Mouse (Mus musculus): ENCODE measurements around the gene Sugct. TPM values are rescaled to one million over a fixed set of nuclear protein-coding genes. Genes with fewer than 3 reads are reported as not detected.
"Not testable (repeated sequence)": the region's sequence is repeated elsewhere in the genome, so short reads cannot be mapped to it uniquely, and the experiment has no call there.

The Sugct gene
- total RNA-seq, 2 experiments from 2014 or later, result 2.7 to 3.1 TPM

DNA sequence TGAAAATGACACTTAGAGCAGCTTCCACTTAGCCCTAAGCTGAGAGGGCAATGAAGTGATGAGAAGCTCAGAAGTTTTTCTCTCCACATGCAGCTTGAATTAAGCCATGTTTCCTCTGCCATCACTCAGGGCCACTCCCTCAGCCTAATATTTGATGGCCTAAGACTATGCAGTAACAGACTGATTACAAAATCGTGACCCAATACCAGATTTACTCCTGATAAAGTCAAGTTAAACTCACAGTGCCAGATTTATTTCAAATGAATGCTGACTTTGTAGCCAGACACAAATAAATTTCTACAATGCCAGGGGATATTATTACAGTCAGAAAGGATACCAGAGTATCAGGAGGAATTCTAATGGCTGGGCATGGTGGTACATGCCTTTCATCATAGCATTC is 89.1 kb downstream of the Sugct start:
- DNase-seq (ENCODE audit: low spot score in 2 of 2), result no peak

DNA sequence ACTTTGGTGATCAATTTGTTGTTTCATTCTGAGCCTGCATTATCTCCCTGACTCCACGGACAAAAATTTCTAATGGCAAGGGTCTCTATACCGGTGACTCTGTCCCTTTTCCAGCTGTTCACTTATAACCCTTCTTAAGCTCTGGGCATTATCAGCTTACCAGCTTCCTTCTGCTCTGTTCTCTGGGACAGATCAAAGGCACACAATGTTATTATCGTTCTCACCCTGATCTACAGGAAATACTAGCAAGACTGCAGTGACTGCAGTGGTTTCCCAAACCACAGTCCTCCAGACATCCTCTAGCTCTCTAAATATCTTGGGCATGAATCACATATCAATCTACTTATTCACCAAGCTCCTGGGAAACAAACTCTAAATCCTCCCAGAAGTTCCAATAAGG is 90.7 kb downstream of the Sugct start:
- DNase-seq (ENCODE audit: low spot score in 2 of 2), result no peak

DNA sequence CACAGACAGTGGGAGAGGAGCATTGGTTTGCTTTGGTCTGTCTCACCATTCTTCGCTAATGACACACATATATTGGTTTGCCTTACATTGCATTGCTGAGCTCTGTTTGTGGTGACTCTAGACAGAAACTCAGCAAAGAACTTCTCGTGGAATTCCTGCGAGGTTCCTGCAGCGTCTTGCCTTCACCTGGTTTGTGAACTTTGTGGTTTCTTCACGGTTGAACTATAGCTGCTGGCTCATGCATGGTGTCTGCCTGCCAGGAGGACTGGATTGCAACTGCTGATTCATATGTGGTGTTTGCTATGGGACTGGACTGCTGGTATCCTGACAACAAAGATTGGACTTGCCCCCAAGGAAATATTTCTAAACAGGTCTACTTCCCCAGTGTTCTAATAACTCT is 91.6 kb downstream of the Sugct start:
- DNase-seq (ENCODE audit: low spot score in 2 of 2), result no peak

DNA sequence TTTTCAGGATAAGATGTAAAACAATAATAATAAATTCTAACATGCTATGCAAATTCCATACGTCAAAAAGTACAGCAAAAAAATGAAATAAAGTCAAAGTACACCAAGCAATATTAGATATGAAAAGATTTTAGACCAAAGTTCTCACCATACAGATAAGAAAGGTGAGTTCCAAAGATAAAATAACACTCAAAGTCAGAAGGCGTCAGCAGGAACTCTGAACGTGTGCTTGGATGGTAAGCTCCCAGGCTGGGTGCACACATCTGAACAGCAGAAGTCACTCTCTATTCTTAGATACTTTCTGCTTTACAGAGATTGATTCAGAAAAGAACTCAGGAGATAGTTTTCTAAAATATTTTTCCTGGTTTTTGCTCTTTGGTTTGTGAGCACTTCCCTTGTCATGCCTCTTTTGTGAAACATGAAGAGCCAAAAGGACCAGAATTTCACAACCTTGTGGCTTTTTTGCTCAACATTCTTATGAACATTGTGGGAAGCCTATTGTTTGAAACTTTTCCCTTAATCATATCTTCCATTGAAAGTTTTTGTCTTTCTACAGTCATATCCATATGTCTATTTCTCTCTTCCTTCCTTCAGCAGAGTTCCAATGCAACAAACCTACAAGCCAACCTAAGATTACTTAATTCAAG is 110.0 kb downstream of the Sugct start:
- DNase-seq (ENCODE audit: low spot score in 2 of 2), result no peak

DNA sequence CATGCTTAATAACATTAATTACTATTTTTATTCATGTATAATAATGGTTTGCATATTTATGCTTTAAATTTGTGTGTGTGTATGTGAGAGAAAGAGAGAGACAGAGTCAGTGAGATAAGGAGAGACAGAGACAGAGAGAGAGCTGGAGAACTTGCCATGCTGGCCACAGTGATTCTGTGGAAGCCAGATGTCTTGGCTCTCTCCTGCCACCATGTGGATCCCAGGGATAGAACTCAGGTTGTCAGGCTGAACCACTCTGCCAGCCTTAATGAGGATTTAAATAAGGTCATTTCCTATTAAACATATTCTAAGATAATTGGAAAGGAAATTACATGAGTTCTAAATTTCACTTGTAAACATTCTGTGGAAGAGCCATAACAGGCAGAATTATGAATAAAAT is 110.5 kb downstream of the Sugct start:
- peak; percentile 41 to 47 for DNase-seq (ENCODE audit: low spot score in 2 of 2)

DNA sequence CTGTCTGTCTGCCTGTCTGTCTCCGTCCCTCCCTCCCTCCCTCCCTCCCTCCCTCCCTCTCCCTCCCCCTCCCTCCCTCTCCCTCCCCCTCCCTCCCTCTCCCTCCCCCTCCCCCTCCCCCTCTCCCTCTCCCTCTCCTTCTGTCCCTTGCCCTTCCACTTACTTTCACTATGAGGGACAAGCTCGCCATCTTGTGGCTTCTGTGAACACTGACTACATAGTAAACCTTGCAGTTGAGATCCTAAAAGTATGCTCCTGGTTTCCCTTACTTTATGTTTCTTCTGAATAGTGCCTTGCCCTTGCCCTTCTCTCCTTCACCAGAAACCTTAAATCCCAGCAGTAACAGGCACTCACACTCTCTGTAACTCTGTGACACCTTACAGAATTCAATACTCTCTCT is 113.7 kb downstream of the Sugct start:
- peak; percentile 25 to 36 for DNase-seq (ENCODE audit: low spot score in 2 of 2)

DNA sequence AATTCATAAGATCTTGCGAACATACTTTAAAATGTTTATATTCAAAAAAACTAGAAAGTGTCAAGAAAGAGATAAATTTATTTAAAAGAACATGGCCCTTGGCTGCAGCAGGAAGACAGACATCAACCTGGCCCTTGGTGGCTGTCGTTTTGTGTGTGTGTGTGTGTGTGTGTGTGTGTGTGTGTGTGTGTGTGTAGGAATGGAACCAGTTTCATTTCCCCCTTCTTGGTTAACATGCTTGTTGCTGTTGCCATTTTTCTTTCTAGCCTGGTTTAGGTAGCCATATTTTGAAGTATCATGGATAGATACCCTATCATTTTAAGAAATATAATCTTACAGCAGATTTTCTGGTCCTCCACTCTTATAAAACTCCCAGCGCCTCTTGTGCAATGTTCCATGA is 136.0 kb downstream of the Sugct start:
- DNase-seq (ENCODE audit: low spot score in 2 of 2), result no peak

DNA sequence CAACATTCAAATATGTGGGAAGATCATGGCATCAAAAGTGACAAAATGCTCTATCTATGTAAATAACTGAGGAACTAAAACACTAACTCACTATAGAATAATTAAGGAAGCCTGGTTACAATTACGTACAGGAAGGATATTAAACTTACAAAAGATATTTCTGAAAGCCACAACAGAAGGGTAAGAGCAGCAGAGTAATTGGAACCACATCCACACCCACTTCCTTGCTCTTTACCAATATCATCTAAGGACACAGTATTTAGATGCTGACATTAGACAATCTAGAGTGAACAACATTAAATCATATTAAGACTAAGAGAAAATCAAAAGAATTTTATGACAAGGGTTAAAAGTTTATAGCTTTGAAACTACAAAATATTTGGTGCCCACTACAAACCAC is 159.0 kb downstream of the Sugct start:
- DNase-seq (ENCODE audit: low spot score in 2 of 2), result no peak

DNA sequence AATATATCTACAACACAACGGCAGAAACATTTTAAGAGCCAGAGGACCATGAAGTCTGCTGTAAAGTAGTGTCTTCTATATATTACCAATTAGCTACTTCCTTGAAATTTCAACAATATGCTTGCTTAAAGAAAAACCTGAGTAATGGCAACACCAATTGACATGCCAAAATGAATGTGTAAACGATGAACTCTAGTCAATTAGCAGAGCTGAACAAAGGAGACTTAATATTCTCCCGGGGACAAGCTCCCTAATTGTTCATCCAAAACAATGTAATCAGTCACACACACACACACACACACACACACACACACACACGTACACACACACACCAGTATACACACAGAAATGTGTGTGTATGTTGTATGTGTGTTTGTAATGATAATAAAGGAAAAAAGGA is 160.5 kb downstream of the Sugct start:
- no peak for DNase-seq (ENCODE audit: low spot score in 2 of 2)

DNA sequence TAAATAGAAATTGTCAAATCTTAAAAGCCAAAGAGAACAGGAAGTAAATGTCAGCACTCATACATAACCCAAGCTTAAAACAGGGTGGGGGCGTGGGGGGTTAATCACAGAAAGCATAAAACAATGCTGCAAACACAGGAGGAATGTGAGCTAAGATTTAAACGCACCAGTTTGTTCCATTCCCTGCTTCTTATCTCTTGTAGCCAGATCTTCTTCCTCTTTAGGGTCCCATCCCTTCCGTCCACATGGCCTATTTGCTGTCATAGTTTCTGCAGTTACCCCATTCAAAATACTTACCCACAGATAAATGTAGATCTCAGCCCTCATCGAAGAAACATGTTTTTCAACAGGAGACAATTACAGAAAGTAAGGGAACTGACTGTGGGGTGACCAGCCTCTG is 160.9 kb downstream of the Sugct start:
- no peak for DNase-seq (ENCODE audit: low spot score in 2 of 2)

DNA sequence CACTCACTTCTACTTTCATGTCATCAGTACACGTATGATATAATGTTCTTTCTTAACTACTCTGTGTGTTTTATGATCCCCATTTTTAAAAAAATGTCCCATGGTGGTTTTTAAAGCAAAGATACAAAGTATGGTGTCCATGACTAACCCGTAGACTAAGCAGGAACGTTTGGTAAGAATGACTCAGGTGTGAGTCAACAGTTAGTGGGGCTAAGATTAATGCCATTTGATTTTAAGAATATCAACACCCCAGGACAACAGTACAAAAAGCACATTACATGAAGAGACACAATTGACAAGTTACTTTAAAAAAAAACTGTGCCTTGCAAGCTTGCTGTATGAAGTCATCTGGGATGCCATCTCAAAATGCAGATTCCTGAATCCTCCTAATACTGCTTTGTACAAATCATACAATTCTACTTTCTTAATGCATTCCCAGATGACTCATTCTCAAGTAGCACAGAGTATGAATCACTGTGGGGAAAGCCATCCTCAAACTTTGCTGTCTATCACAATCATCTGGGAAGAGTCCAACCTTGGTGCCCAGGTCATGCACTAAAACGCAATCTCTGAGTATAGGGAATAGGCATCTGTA is 184.1 kb downstream of the Sugct start:
- DNase-seq (ENCODE audit: low spot score in 2 of 2), result no peak

DNA sequence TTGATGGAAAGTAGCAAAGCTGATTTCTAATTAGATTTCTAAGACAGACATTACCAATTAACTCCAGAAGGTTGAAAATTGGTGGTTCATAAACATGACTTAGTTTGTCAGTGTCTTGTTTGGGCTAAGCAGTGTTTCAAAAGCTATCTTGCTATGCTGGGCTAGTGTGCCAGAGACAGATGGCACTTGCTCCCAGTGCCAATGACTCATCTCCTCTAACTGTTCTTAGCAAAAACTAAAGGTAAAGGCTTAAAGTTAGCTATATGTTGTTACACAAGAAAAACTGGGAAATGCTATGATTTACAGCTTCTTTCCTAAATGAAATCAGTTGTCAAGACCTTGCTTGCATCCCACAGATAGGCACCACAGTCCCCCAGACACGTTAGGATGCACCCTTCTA is 200.4 kb downstream of the Sugct start:
- DNase-seq (ENCODE audit: low spot score in 2 of 2), result peak in 1 of 2 experiments; percentile 8

DNA sequence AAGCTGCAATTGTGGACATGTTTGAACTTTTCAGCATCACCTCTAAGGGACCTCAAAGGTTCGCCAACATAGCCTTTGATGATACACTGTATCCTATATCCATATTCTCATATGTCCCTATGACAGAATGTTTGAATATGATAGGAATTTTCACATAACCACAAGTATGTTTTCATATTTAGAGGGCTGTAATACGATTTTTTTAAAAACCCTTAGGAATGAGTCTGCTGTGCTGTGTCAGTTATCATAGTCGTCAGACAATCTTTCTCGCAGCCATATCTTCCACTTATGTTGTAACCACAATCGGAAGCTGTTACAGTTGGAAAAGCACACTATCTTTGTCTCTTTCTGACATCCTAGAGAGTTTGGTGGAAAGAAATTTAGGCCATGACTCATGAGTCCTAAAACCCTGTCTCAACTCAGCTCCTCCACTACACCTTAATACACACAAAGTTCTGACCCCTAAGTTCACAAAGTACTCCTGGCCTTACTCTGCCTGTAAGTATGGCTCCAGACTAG is 201.2 kb downstream of the Sugct start:
- no peak for DNase-seq (ENCODE audit: low spot score in 2 of 2)

DNA sequence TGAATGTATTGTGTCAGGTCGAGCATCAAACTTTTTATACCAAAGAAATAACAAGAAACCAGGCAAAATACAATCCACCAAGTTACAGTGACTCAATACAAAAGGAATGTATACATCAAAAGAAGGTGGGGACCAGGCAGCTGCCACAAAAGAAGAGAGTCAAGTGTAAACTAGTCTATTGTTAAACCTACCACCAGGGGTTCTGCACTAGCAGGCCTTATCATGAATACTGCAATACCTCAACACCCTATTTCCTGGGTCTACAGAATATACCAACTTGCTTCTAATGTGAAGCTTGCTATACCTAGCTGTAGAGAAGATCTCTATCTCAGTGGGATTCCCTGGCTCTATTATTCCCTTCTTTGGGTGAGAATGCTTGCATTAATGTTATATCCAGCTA is 237.4 kb downstream of the Sugct start:
- DNase-seq (ENCODE audit: low spot score in 2 of 2), result not testable (repeated sequence)

DNA sequence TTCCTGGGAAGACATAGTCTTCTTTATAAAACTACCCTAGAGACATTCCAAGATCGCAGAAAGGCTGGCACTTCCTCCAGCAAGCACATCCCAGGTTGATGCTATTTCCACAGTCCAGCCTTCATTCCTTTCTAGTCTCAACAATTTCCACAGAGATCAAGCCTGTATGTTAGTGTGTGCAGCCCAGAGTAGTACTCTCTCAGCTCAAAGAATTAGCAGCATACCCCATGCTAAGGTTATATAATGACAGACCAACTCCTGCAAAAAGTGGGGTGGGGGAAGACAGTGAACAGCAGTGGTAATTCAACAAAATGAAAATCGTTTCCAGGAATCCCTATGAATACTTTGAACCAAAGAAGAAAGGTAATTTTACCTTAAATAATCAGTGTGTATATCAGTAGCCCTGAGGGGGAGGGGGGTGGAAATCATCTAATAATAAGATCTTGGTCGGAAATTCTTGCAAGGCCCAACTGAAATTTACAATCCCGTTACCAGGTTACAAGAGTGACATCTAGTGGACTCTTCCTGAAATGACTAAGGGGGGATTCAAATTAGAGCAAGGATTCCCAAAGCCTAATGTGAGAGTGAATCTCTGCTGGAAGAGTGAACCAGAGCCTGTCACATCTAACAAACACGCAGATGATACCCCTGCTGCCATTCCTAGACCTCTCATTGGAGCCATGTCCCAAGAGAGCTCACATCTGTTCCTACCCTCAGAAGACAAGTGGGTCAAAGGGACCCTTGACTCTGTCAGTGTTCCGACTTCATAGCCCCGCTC is 263.0 kb downstream of the Sugct start:
- DNase-seq (ENCODE audit: low spot score in 2 of 2), result peak; percentile 6 to 7

DNA sequence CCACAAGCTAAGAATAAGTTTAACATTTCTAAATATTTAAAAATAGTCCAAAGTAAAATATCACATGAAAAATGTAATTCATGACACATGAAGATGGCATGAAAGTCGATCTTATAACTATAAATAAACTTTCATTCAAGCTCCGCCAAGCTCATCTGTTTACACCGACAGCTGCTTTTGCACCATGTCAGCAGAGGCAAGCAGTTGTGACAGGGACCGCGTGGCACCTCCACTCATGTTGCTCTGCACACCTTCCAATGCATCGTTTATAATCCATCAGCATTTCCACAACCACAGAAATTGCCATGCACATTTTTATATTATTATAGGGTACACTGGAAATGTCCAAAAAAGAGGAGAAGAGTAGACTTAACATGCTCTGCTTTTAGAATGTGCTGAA is 273.5 kb downstream of the Sugct start:
- DNase-seq (ENCODE audit: low spot score in 2 of 2), result no peak

DNA sequence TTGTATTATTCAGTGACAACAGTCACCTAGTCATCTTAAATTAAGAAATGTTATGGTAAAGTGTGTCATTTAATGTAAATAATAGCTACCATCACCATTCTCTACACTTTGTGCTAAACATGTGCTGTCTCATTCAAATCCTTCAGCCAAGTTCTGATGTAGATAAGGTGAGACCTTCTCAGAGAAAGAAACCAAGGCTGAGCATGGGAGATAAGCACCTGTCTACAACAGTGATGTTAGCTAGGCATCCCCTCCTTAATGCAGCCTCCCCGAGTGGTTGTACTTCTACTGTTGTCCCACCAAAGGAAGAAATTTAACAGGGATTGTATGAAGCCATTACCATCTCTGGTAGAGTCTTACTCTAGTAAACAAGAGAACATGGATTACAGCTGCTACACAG is 274.8 kb downstream of the Sugct start:
- DNase-seq (ENCODE audit: low spot score in 2 of 2), result no peak

DNA sequence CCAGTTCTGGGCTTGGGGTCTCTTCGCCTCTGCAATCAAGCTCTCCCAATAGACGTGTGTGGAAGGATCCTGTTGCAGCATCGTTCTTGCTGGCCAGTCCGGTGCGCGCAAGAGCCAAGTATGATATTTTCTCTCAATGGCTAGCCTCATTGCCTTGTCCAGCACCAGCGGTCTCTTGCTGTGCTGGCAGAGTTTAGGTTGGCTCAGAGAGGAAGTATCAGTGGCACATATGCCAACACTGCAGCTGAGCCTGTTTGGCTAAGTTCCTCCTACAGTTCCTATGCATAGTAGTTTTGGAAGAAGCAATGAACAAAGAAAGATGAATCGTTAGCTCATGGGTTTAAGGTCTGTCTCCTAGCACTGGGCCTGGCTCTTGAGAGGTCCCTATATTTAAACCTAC is 352.5 kb downstream of the Sugct start:
- no peak for DNase-seq (ENCODE audit: low spot score in 2 of 2)

DNA sequence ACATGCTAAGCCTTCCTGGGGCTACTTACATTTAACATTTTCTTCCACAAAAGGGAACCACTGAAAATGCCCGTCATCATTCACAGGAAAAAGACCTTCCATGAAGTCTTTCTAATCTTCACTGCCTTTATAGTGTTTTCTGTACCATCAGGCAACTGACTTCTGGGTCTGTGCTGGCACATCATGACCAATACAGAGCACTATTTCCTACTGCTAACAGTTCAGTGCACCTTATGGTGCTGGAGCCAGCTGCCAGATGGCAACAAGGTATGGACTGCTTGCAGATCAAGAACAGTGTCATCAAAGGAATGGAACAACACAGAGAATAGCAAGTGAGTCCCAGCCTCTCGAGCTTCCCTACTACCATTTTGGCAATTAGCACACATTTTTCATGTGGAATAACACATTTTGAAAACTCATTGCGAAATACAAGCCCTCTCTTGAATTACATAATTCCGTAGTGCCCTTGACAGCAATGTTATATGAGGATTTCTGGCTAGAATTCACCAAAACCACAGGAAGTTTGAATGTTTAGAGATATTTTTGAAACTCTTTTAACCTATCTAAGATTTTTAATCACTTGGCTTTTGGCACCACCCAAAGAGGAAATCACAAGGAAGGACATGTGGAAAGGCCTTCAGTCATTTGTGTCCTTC is 359.3 kb downstream of the Sugct start:
- DNase-seq (ENCODE audit: low spot score in 2 of 2), result no peak

DNA sequence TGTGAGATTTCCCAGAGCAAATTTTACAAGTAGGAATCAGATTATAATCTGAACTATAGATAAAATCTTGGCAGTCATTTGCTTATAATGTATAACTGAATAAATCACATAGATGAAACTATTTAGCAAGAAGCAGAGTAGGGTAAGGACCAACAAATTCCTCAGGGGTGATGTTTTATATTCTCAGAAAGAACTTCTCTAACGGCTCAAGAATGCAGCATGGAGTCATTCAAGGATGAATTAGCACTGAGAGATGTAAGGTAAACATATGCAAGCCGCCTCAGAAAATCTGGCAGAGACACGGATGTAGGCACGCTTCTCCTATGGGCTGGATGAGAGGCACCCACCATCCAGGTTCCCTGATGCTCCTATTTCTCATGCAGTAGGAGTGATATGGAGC is 368.5 kb downstream of the Sugct start:
- no peak for DNase-seq (ENCODE audit: low spot score in 2 of 2)

DNA sequence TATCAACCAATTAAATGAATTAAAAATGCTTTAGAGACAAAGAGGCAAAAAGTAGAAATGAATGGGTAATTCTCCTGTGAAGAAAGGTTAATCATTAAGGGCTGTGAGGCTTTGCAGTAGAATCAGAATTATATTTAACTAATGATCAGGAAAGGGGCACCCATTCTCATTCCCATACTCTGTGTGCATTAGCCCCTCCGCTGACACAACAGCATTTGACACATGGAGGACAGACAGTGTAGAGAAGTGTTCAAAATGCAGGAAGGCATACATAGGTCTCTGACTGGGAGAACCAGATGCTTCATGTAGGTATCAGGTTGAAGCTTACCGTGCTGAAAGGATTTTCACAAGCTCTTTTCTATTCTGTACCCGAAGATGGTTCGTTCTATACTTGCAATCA is 393.8 kb downstream of the Sugct start:
- DNase-seq (ENCODE audit: low spot score in 2 of 2), result no peak

DNA sequence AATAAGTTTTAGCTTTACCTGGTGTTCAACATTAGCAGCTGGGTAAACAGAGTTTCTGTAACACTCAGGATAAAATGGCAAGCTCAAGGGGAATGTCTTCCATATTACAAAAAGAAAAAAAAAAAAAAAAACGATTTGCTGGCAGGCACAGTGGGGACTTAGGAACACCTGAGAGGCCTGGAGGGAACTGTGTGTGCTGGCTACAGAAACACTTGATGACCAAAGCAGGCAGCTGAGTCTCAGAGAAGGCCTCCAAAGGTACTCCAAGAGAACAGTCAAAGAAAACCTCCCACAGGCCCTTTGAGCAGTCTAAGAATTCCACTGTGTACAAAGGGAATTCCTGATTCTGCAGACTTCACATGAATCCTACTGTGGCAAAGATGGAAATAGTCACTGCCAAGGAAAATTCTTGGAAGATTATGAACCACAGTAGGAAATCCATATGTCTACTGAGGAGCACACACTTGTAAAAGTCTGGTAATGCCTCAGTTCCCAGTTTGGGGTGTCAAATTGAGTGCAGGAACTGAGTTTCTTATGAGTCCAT is 397.8 kb downstream of the Sugct start:
- DNase-seq (ENCODE audit: low spot score in 2 of 2), result no peak

Measured in left cerebral cortex, adult 18-20 months (tissue).